Mouse (Mus musculus) lung, postnatal 0 days (tissue): ENCODE measurements at regions not wholly inside any gene's neighbourhood (a gene's known extent, or its start where the extent isn't known, plus 50 kb on each side); places are given as distances from the start of the nearest gene placed in this dataset.

ENCODE experiments used
- CTCF ChIP-seq: IDR thresholded peaks from 2 replicates; pipeline ENCODE4 v1.5.1; 2016; ENCODE audit warnings: antibody characterized with exemption, mild to moderate bottlenecking
- EP300 ChIP-seq: IDR thresholded peaks from 2 replicates; pipeline ENCODE4 v1.6.1; 2016; ENCODE audit warnings: antibody characterized with exemption, mild to moderate bottlenecking, control low read depth

DNA sequence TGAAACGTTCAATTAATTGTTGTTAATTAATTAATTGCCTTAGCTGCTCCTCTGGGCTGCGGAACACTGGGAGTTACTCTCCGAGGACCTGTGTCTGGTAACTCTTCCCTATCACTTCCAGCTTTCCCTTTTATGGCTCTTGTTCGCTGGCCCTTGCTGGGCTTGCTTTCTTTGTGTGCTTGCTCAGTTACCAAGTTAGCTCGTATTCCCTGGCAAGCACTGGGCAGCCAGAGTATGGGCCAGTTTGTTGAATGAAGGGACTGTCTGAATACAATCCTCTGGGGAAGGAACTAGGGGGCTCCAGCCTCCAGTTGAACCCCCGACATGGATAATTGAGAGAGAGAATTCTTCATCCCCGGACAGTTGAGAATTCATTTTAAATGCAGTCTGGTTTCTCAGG, 116.4 kb downstream of the Trim29 start:
- no peak for TF ChIP-seq CTCF
- TF ChIP-seq EP300: no peak
